ENCODE assay signal across 8 mouse cellular contexts in the genomic region with DNA sequence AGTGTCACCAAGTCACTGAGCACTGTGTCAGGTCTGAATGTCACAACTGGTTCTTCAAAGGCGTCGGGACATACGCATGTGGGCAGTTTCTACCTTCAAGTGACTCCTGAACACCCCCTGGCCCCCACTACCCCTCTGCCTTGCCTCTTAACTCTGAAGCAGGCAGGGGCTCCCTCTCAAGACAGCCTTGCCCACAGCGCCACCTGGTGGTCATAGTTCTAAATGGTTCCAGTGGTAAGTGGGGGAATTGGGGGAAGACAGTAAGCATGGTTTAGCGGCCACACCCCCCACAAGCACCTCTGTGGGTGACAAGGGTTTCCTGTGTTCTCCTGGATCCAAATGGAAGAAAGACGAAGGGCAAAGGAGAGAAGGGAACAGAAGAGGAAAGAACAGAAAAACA.
DNase-seq lines count a peak whose midpoint lies in the region; ATAC-seq lines count a peak whose summit lies in the region.

No protein-coding gene starts in this region.

- peaks cover 6% of the 10 kb centered on the region; the same call in 1 of the 2 replicates for H3K4me1 ChIP-seq in embryonic facial prominence, embryonic 14.5 days (ENCODE audit: control insufficient read depth, insufficient read depth, low read length)
- H3K4me1 ChIP-seq in heart, embryonic 10.5 days: peaks cover 44% of the 10 kb centered on the region
- peaks cover 3% of the 10 kb centered on the region; the same call in 1 of the 2 replicates for H3K4me1 ChIP-seq in kidney, embryonic 14.5 days (ENCODE audit: control insufficient read depth, insufficient read depth, low read length)

- peak; percentile 90 for DNase-seq in 3T3-L1 (ENCODE audit: low read depth, low spot score)
- peak; percentile 90 for DNase-seq in adrenal gland, postnatal 36 days
- peak; percentile 87 for DNase-seq in embryonic facial prominence, embryonic 14.5 days (ENCODE audit: low spot score)
- DNase-seq in heart, embryonic 10.5 days (ENCODE audit: low spot score): peak; percentile 92
- DNase-seq in liver: peak; percentile 84
- peak; percentile 40 to 60 for DNase-seq in monocyte, adult 2 months (ENCODE audit: low read depth in 1 of 2, low spot score in 2 of 2)
- DNase-seq in spleen, postnatal 14 days (ENCODE audit: low spot score in 2 of 2): peak; percentile 65 to 85

- peak overlapping the region; percentile 45 for H3K4me2 ChIP-seq in embryonic facial prominence, embryonic 14.5 days (ENCODE audit: low read depth, low read length)
- H3K4me2 ChIP-seq in kidney, embryonic 14.5 days (replicated peaks; ENCODE audit: low read depth, low read length): no peak overlapping the region; the same call in 1 of the 2 replicates

- no peak overlapping the region for H3K27ac ChIP-seq in embryonic facial prominence, embryonic 14.5 days (replicated peaks; ENCODE audit: low read depth, low read length)
- H3K27ac ChIP-seq in heart, embryonic 10.5 days: peak overlapping the region; percentile 59
- H3K27ac ChIP-seq in kidney, embryonic 14.5 days (ENCODE audit: low read depth, low read length): no peak overlapping the region

- H3K27me3 ChIP-seq in embryonic facial prominence, embryonic 14.5 days (replicated peaks; ENCODE audit: control insufficient read depth, insufficient read depth, low read length): no peaks in the 10 kb centered on the region
- H3K27me3 ChIP-seq in heart, embryonic 10.5 days (ENCODE audit: insufficient read depth, poor library complexity, severe bottlenecking): no peaks in the 10 kb centered on the region
- no peaks in the 10 kb centered on the region for H3K27me3 ChIP-seq in kidney, embryonic 14.5 days (ENCODE audit: control insufficient read depth, insufficient read depth, low read length)

- 7% methylated on average over 6 of the region's 6 CpGs for WGBS in embryonic facial prominence, embryonic 14.5 days
- WGBS in heart, embryonic 10.5 days: 10% methylated on average over 6 of the region's 6 CpGs
- WGBS in kidney, embryonic 14.5 days: 12% methylated on average over 6 of the region's 6 CpGs

- H3K4me3 ChIP-seq in embryonic facial prominence, embryonic 14.5 days (ENCODE audit: low read depth, low read length): no peak overlapping the region
- H3K4me3 ChIP-seq in heart, embryonic 10.5 days: peak overlapping the region; percentile 22
- H3K4me3 ChIP-seq in kidney, embryonic 14.5 days (ENCODE audit: low read length): no peak overlapping the region

- H3K9ac ChIP-seq in embryonic facial prominence, embryonic 14.5 days (ENCODE audit: low read depth, low read length): no peak overlapping the region
- H3K9ac ChIP-seq in kidney, embryonic 14.5 days (ENCODE audit: low read depth, low read length): no peak overlapping the region

- H3K36me3 ChIP-seq in embryonic facial prominence, embryonic 14.5 days (ENCODE audit: control insufficient read depth, insufficient read depth, low read length): peaks cover 20% of the 10 kb centered on the region; the same call in 1 of the 2 replicates
- H3K36me3 ChIP-seq in heart, embryonic 10.5 days: peaks cover 16% of the 10 kb centered on the region; the same call in 1 of the 2 replicates
- H3K36me3 ChIP-seq in kidney, embryonic 14.5 days (ENCODE audit: control insufficient read depth, insufficient read depth, low read length): peaks cover 4% of the 10 kb centered on the region; the same call in 1 of the 2 replicates

- H3K9me3 ChIP-seq in embryonic facial prominence, embryonic 14.5 days (ENCODE audit: control insufficient read depth, low read length): no peaks in the 10 kb centered on the region
- H3K9me3 ChIP-seq in heart, embryonic 10.5 days: no peaks in the 10 kb centered on the region
- no peaks in the 10 kb centered on the region for H3K9me3 ChIP-seq in kidney, embryonic 14.5 days (ENCODE audit: control insufficient read depth, low read length)

- ATAC-seq in embryonic facial prominence, embryonic 14.5 days (ENCODE audit: low read depth): peak; percentile 60
- 0 out of 2 replicates have a peak, but pooled peaks have one; percentile 43 for ATAC-seq in kidney, embryonic 14.5 days (ENCODE audit: low FRiP score, low TSS enrichment)
